8 mouse cellular contexts compared by ENCODE assay signal in genomic region chr5:134385106-134385505, GRCm38 (mm10).
DNase-seq lines count a peak whose midpoint lies in the region; ATAC-seq and TF ChIP-seq lines count a peak whose summit lies in the region.

No protein-coding gene starts in this region.

- DNase-seq in heart, adult 2 months = peak; percentile 45 to 74
- no peak for DNase-seq in heart, postnatal 25 days (ENCODE audit: low spot score)
- DNase-seq in R1 (ENCODE audit: low read depth, low spot score) = peak; percentile 91
- peak; percentile 79 to 85 for DNase-seq in cerebellum, postnatal 25 days
- peak; percentile 65 for DNase-seq in heart, adult 8-10 months (ENCODE audit: low spot score)
- DNase-seq in layer of hippocampus, postnatal 36 days = peak; percentile 19 to 38
- DNase-seq in mesoderm, embryonic 11.5 days (ENCODE audit: low read depth, low spot score) = peak; percentile 73
- DNase-seq in stomach, postnatal 0 days (ENCODE audit: low spot score) = peak; percentile 81

- no peaks in the 10 kb centered on the region for H3K79me2 ChIP-seq in heart, adult 2 months (replicated peaks; ENCODE audit: control insufficient read depth, insufficient read depth, low read length)

- H3K9ac ChIP-seq in heart, adult 2 months (ENCODE audit: low read depth, low read length) = no peak overlapping the region
- no peak overlapping the region for H3K9ac ChIP-seq in stomach, postnatal 0 days (ENCODE audit: low read length)

- 70% methylated on average over 2 of the region's 2 CpGs for WGBS in heart, adult 2 months
- WGBS in stomach, postnatal 0 days = 68% methylated on average over 2 of the region's 2 CpGs

- no peak for ATAC-seq in stomach, postnatal 0 days (ENCODE audit: low FRiP score, low TSS enrichment)

- no peaks in the 10 kb centered on the region for H3K36me3 ChIP-seq in heart, adult 2 months (ENCODE audit: control insufficient read depth, insufficient read depth, low read length)
- H3K36me3 ChIP-seq in stomach, postnatal 0 days (ENCODE audit: control insufficient read depth, insufficient read depth, low read length) = peaks cover 31% of the 10 kb centered on the region

- H3K27ac ChIP-seq in heart, adult 2 months = no peak overlapping the region
- H3K27ac ChIP-seq in stomach, postnatal 0 days (replicated peaks) = no peak overlapping the region

- no peaks in the 10 kb centered on the region for H3K9me3 ChIP-seq in stomach, postnatal 0 days (ENCODE audit: control insufficient read depth, low read length)

- no peak overlapping the region for H3K4me3 ChIP-seq in heart, adult 2 months
- no peak overlapping the region for H3K4me3 ChIP-seq in stomach, postnatal 0 days (ENCODE audit: low read depth, low read length)

- no peaks in the 10 kb centered on the region for H3K27me3 ChIP-seq in heart, adult 2 months (ENCODE audit: control insufficient read depth, insufficient read depth, low read length)
- H3K27me3 ChIP-seq in stomach, postnatal 0 days (ENCODE audit: control insufficient read depth, insufficient read depth, low read length) = no peaks in the 10 kb centered on the region

- no peaks in the 10 kb centered on the region for H3K4me1 ChIP-seq in heart, adult 2 months (ENCODE audit: control insufficient read depth, insufficient read depth, low read length)
- H3K4me1 ChIP-seq in stomach, postnatal 0 days (replicated peaks; ENCODE audit: control insufficient read depth, insufficient read depth) = no peaks in the 10 kb centered on the region

- H3K4me2 ChIP-seq in stomach, postnatal 0 days (replicated peaks; ENCODE audit: low read depth) = no peak overlapping the region

- intact Hi-C loops in heart, adult 2 months (cut with DNase I) = loop anchor here (1.0 kb wide), 2 partner anchors 89 to 101 kb away; no protein-coding TSS in a partner anchor
- intact Hi-C loops in heart, postnatal 25 days (cut with DNase I) = loop anchor here (1.0 kb wide), 1 partner anchor 101 kb away; no protein-coding TSS in a partner anchor

- TF ChIP-seq POLR2A in heart, adult 2 months (IDR thresholded peaks at IDR 0.05; ENCODE audit: insufficient read depth, low read depth, low read length) = no peak

- no peak for TF ChIP-seq EP300 in heart, adult 2 months (IDR thresholded peaks at IDR 0.05; ENCODE audit: insufficient read depth, low read depth, low read length)
- TF ChIP-seq EP300 in stomach, postnatal 0 days (optimal IDR thresholded peaks at IDR 0.05) = no peak

- peak; percentile 91 for TF ChIP-seq CTCF in heart, adult 2 months (IDR thresholded peaks at IDR 0.05)
- TF ChIP-seq CTCF in stomach, postnatal 0 days (IDR thresholded peaks at IDR 0.05; ENCODE audit: low read depth) = peak; percentile 87
